Mouse (Mus musculus) lung, embryonic 14.5 days (tissue): Measurements from ENCODE around the gene Zfp512. TPM values are rescaled to one million over a fixed set of nuclear protein-coding genes. Genes with fewer than 3 reads are reported as not detected.
A peak's percentile ranks its signal among the peaks of the same experiment; 100 is the strongest.

Source experiments
- ATAC-seq: fragments of 200-750 bp; cut with Nextera tagmentation; 2 replicates; pipeline ENCODE4 v1.8.0; 2017; ENCODE audit warnings: mild to moderate bottlenecking, moderate TSS enrichment, moderate library complexity; ENCODE audit not compliant: insufficient read depth
- DNase-seq: peaks from one replicate; pipeline ENCODE4 v3.0.0-alpha.2; 2015
- H3K27ac ChIP-seq: fragments of 300-500 bp; sonication (generic); 2 replicates; pipeline ENCODE4 v1.5.1; 2014; ENCODE audit warnings: low read depth, mild to moderate bottlenecking, moderate library complexity
- H3K27me3 ChIP-seq: fragments of 300-500 bp; sonication (generic); 2 replicates; pipeline ENCODE4 v1.6.1; 2014; ENCODE audit warnings: low read length, control low read depth; ENCODE audit not compliant: insufficient read depth
- H3K36me3 ChIP-seq: fragments of 300-500 bp; sonication (generic); 2 replicates; pipeline ENCODE4 v1.6.1; 2014; ENCODE audit warnings: control low read depth; ENCODE audit not compliant: insufficient read depth
- H3K4me1 ChIP-seq: fragments of 300-500 bp; sonication (generic); 2 replicates; pipeline ENCODE4 v1.6.1; 2014; ENCODE audit warnings: antibody characterized with exemption, control low read depth; ENCODE audit not compliant: insufficient read depth
- H3K4me2 ChIP-seq: fragments of 300-500 bp; sonication (generic); 2 replicates; pipeline ENCODE4 v1.6.1; 2014; ENCODE audit warnings: mild to moderate bottlenecking
- H3K4me3 ChIP-seq: fragments of 300-500 bp; sonication (generic); 2 replicates; pipeline ENCODE4 v1.5.1; 2014; ENCODE audit warnings: low read depth, low read length
- H3K9ac ChIP-seq: fragments of 300-500 bp; sonication (generic); 2 replicates; pipeline ENCODE4 v1.6.1; 2014
- H3K9me3 ChIP-seq: fragments of 300-500 bp; sonication (generic); 2 replicates; pipeline ENCODE4 v1.6.1; 2016; ENCODE audit warnings: low read depth, low read length, control low read depth
- CTCF ChIP-seq: IDR thresholded peaks from 2 replicates; pipeline ENCODE4 v1.5.1; 2016; ENCODE audit warnings: antibody characterized with exemption, low read depth
- WGBS: fragments of 180-500 bp; shearing (Covaris S2); extraction: QIAGEN DNeasy Blood & Tissue Kit; methylation state at CpG from one replicate; pipeline ENCODE4 v1.1.7; 2014; 5-methylcytosine and 5-hydroxymethylcytosine counted together
- polyA plus RNA-seq: library from polyadenylated mRNA; unstranded; fragments of >200 nt; fragmentation: Nextera tagmentation; extraction: Ambion mirVana; gene quantifications from 2 replicates; pipeline ENCODE4 v1.2.1, GENCODE M21; 2014

Gene Zfp512
- polyA plus RNA-seq, 1 experiment from 2014 or later: 51.8 TPM

- no peak overlapping the region for H3K9ac ChIP-seq
- H3K4me3 ChIP-seq: no peak overlapping the region
- H3K36me3 ChIP-seq: peaks cover 84% of the 10 kb centered on the region
- no peak overlapping the region for H3K4me2 ChIP-seq
- no peak overlapping the region for H3K27ac ChIP-seq
- WGBS: 65% methylated on average over 7 of the region's 7 CpGs
- peak; percentile 67 for DNase-seq
- ATAC-seq: no peak
- no peaks in the 10 kb centered on the region for H3K4me1 ChIP-seq
- H3K27me3 ChIP-seq: no peaks in the 10 kb centered on the region
- peak; percentile 73 for TF ChIP-seq CTCF
- no peaks in the 10 kb centered on the region for H3K9me3 ChIP-seq
Measured at GRCm38 (mm10) chr5:31470334-31470733, 18.1 kb downstream of the Zfp512 start.

GRCm38 (mm10) chr5:31480536-31480935, 28.3 kb downstream of the Zfp512 start:
- Histone ChIP-seq H3K4me1 (no peaks in the 10 kb centered on the region), H3K27ac (no peak overlapping the region), H3K9me3 (no peaks in the 10 kb centered on the region), H3K4me2 (no peak overlapping the region), H3K27me3 (no peaks in the 10 kb centered on the region), H3K36me3 (peaks cover 65% of the 10 kb centered on the region), H3K9ac (no peak overlapping the region), H3K4me3 (no peak overlapping the region)
- WGBS: 77% methylated on average over 4 of the region's 4 CpGs
- DNase-seq (no peak), ATAC-seq (no peak)
- TF ChIP-seq CTCF: no peak

- no peak for DNase-seq
- WGBS: 89% methylated on average over 3 of the region's 3 CpGs
- no peaks in the 10 kb centered on the region for H3K27me3 ChIP-seq
- H3K36me3 ChIP-seq: peaks cover 17% of the 10 kb centered on the region
- no peak for TF ChIP-seq CTCF
- no peaks in the 10 kb centered on the region for H3K4me1 ChIP-seq
- ATAC-seq: no peak
- no peak within 1 kb of the TSS for H3K9ac ChIP-seq
- H3K27ac ChIP-seq: no peak within 1 kb of the TSS
- H3K9me3 ChIP-seq: no peaks in the 10 kb centered on the region
- H3K4me2 ChIP-seq: no peak within 1 kb of the TSS
- no peak within 1 kb of the TSS for H3K4me3 ChIP-seq
Measured at GRCm38 (mm10) chr5:31485440-31485839, 33.2 kb downstream of the Zfp512 start, which contains the start of gene 4930548H24Rik. 4930548H24Rik (plus strand) TSS chr5:31485740.

- H3K27ac ChIP-seq: no peak overlapping the region
- H3K36me3 ChIP-seq: no peaks in the 10 kb centered on the region
- no peaks in the 10 kb centered on the region for H3K9me3 ChIP-seq
- no peaks in the 10 kb centered on the region for H3K4me1 ChIP-seq
- no peak for TF ChIP-seq CTCF
- H3K4me2 ChIP-seq: no peak overlapping the region
- H3K9ac ChIP-seq: no peak overlapping the region
- no peaks in the 10 kb centered on the region for H3K27me3 ChIP-seq
- no peak for DNase-seq
- no peak overlapping the region for H3K4me3 ChIP-seq
- no peak for ATAC-seq
- 93% methylated on average over 3 of the region's 3 CpGs for WGBS
Measured at GRCm38 (mm10) chr5:31487889-31488288, 35.7 kb downstream of the Zfp512 start.

GRCm38 (mm10) chr5:31489116-31489769, 37.0 kb downstream of the Zfp512 start:
- H3K9ac ChIP-seq: no peak overlapping the region
- WGBS: 59% methylated on average over 7 of the region's 7 CpGs
- H3K36me3 ChIP-seq: no peaks in the 10 kb centered on the region
- no peaks in the 10 kb centered on the region for H3K9me3 ChIP-seq
- no peak overlapping the region for H3K4me2 ChIP-seq
- H3K4me3 ChIP-seq: no peak overlapping the region
- DNase-seq: no peak
- H3K27me3 ChIP-seq: no peaks in the 10 kb centered on the region
- TF ChIP-seq CTCF: no peak
- H3K27ac ChIP-seq: no peak overlapping the region
- no peak for ATAC-seq
- no peaks in the 10 kb centered on the region for H3K4me1 ChIP-seq

GRCm38 (mm10) chr5:31492031-31492430, 39.8 kb downstream of the Zfp512 start:
- Histone ChIP-seq H3K27ac (no peak overlapping the region), H3K36me3 (peaks cover 8% of the 10 kb centered on the region), H3K4me2 (no peak overlapping the region), H3K27me3 (no peaks in the 10 kb centered on the region), H3K9ac (no peak overlapping the region), H3K4me1 (0 out of 2 replicates have a peak, but pooled peaks cover 3% of the 10 kb centered on the region), H3K4me3 (no peak overlapping the region), H3K9me3 (no peaks in the 10 kb centered on the region)
- no peak for TF ChIP-seq CTCF
- no peak for ATAC-seq
- 68% methylated on average over 1 of the region's 1 CpGs for WGBS
- DNase-seq: no peak

GRCm38 (mm10) chr5:31494513-31495297, 42.5 kb downstream of the Zfp512 start, which contains the start of gene Gpn1:
Gpn1 (plus strand) TSS chr5:31494741.
- under 1% methylated on average over 49 of the region's 49 CpGs for WGBS
- Histone ChIP-seq H3K27ac (no peak within 1 kb of the TSS), H3K9ac (peak within 1 kb of the TSS; percentile 73), H3K9me3 (no peaks in the 10 kb centered on the region), H3K4me1 (0 out of 2 replicates have a peak, but pooled peaks cover 3% of the 10 kb centered on the region), H3K4me2 (peak within 1 kb of the TSS; percentile 73), H3K27me3 (no peaks in the 10 kb centered on the region), H3K4me3 (peak within 1 kb of the TSS; percentile 78), H3K36me3 (peaks cover 32% of the 10 kb centered on the region)
- DNase-seq: peak; percentile 97
- no peak for TF ChIP-seq CTCF
- ATAC-seq: peak; percentile 100
